Mouse (Mus musculus): ENCODE results near the gene Wnt8b. TPM values are rescaled to one million over a fixed set of nuclear protein-coding genes. Genes with fewer than 3 reads are reported as not detected.

The Wnt8b gene
- total RNA-seq, 1 experiment from 2014 or later = 0.19 TPM

DNA sequence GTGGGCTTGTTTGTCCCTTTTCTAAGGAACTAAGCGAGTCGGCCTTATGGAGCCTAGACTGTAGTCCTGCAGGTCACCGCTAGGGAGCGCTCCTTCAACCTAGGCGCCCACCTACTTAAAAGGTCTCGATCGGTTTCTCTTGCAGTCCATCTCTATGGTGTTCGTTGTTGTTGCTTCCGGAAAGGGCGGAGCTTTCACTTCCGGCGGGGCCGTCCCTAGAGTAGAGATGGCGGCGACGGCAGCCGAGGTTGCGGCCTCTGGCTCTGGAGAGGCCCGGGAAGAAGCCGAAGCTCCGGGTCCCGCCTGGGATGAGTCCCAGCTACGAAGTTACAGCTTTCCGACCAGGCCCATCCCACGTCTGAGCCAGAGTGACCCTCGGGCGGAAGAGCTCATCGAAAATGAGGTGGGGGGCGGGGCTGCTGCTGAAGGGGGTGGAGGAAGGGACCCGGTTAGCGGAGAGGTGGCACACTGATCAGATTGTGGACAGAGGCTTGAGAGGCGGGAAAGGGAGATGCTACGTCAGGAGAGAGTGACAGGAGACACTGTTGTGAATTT is 69.5 kb downstream of the Wnt8b start, which contains the start of gene Hif1an:
Gene Hif1an, plus strand, starts transcription at position 199 of the 555 bp plus-strand sequence.
- peak; percentile 95 for DNase-seq

Other genes with a start within 250 kb of the Wnt8b start
- gene Scd2, start 199.8 kb upstream of the Wnt8b start, total RNA-seq (2021) = 337 and 408 TPM in 2 replicates
- 2.2 and 2.9 TPM in 2 replicates for gene Scd4, start 160.4 kb upstream of the Wnt8b start, total RNA-seq (2021)
- 186 and 262 TPM in 2 replicates for gene Scd1, start 85.6 kb upstream of the Wnt8b start, total RNA-seq (2021)
- gene Sec31b, start 52.4 kb downstream of the Wnt8b start, total RNA-seq (2021) = 3.4 and 5.2 TPM in 2 replicates
- gene Gm20538, start 59.4 kb downstream of the Wnt8b start, total RNA-seq (2021) = not detected in 2 replicates
- 943 and 1,009 TPM in 2 replicates for gene Ndufb8, start 62.0 kb downstream of the Wnt8b start, total RNA-seq (2021)
- 27.4 and 31.2 TPM in 2 replicates for gene Hif1an, start 69.4 kb downstream of the Wnt8b start, total RNA-seq (2021)

Measured in adrenal gland, postnatal 14 days (tissue).